Mouse (Mus musculus): ENCODE measurements around the gene Gm1123. TPM values are rescaled to one million over a fixed set of nuclear protein-coding genes. Genes with fewer than 3 reads are reported as not detected.

The Gm1123 gene
- not detected in 2 replicates for polyA plus RNA-seq (2016; fragmentation: Nextera tagmentation; extraction: Ambion mirVana)

DNA sequence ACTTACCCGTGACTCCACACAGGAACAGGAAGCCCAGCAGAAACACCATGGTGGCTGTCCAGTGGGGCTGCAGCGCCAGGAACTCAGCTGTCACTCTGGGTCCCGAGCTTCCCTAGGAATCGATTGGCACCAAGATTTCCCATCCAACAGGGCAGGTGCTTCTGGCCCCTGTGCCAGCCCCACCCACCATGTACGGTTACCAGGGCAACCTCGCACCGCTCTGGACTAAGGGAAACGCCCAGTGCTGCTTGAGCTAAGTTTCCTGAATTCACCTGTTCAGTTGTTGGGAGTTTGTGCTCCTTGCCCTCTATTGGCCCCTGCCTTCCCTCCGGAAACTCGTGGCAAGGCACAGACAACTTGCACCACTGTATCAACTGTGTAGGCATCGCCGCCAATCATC lies at the start of gene Gm1123:
Gene Gm1123 (minus strand): TSS at position 141 of the 400 bp plus-strand sequence.
- Histone ChIP-seq H3K27ac (no peak within 1 kb of the TSS), H3K9ac (no peak within 1 kb of the TSS), H3K27me3 (replicated peaks) (no peaks in the 10 kb centered on the region), H3K36me3 (peaks cover 12% of the 10 kb centered on the region), H3K4me2 (replicated peaks) (no peak within 1 kb of the TSS), H3K9me3 (no peaks in the 10 kb centered on the region), H3K4me3 (no peak within 1 kb of the TSS), H3K4me1 (no peaks in the 10 kb centered on the region)
- 88% methylated on average over 12 of the region's 12 CpGs for WGBS
- no peak for ATAC-seq (ENCODE audit: low FRiP score, low read depth)

- no peaks in the 10 kb centered on the region for H3K4me1 ChIP-seq
- H3K4me2 ChIP-seq (replicated peaks), result no peak overlapping the region
- H3K9me3 ChIP-seq, result 0 out of 2 replicates have a peak, but pooled peaks cover 4% of the 10 kb centered on the region
- no peaks in the 10 kb centered on the region for H3K27me3 ChIP-seq (replicated peaks)
- no peak overlapping the region for H3K4me3 ChIP-seq
- no peak for ATAC-seq (ENCODE audit: low FRiP score, low read depth)
- H3K27ac ChIP-seq, result no peak overlapping the region
- peaks cover 5% of the 10 kb centered on the region; the same call in 1 of the 2 replicates for H3K36me3 ChIP-seq
- H3K9ac ChIP-seq, result no peak overlapping the region
- 93% methylated on average over 5 of the region's 5 CpGs for WGBS
These were observed 46.2 kb upstream of the Gm1123 start for GRCm38 (mm10) chr9:99081718-99082117.

GRCm38 (mm10) chr9:99081308-99081707 lies 45.8 kb upstream of the Gm1123 start:
- H3K27me3 ChIP-seq (replicated peaks), result no peaks in the 10 kb centered on the region
- peaks cover 5% of the 10 kb centered on the region; the same call in 1 of the 2 replicates for H3K36me3 ChIP-seq
- no peaks in the 10 kb centered on the region for H3K4me1 ChIP-seq
- H3K4me3 ChIP-seq, result no peak overlapping the region
- no peak for ATAC-seq (ENCODE audit: low FRiP score, low read depth)
- H3K9ac ChIP-seq, result no peak overlapping the region
- 0 out of 2 replicates have a peak, but pooled peaks cover 4% of the 10 kb centered on the region for H3K9me3 ChIP-seq
- WGBS, result 88% methylated on average over 3 of the region's 3 CpGs
- no peak overlapping the region for H3K4me2 ChIP-seq (replicated peaks)
- H3K27ac ChIP-seq, result no peak overlapping the region

- no peak for ATAC-seq (ENCODE audit: low FRiP score, low read depth)
- Histone ChIP-seq H3K4me2 (replicated peaks) (no peak overlapping the region), H3K36me3 (peaks cover 5% of the 10 kb centered on the region; the same call in 1 of the 2 replicates), H3K9ac (no peak overlapping the region), H3K27ac (no peak overlapping the region), H3K27me3 (replicated peaks) (no peaks in the 10 kb centered on the region), H3K4me1 (no peaks in the 10 kb centered on the region), H3K9me3 (0 out of 2 replicates have a peak, but pooled peaks cover 4% of the 10 kb centered on the region), H3K4me3 (no peak overlapping the region)
- WGBS, result 100% methylated on average over 2 of the region's 2 CpGs
These were observed 45.1 kb upstream of the Gm1123 start for GRCm38 (mm10) chr9:99080657-99081056.

DNA sequence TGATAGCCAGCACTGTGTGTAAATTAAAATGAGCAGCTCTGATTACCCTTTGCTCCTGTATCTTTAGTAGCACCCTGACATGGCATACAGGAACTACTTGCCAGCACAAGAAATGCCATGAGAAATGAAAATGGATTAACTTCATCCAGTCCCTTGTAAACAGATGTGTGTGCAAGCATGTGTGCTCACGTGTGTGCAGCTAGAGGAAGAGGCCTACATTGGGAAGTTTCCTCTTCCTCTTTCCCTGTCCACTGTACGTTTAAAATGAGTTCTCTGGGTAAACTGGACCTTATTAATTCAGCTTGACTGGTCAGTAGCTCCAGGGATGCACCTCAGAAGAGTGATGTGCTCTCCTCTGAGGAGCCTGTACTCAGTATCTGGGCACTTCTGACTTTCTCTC lies 38.9 kb upstream of the Gm1123 start:
- H3K4me3 ChIP-seq, result no peak overlapping the region
- H3K4me2 ChIP-seq (replicated peaks), result no peak overlapping the region
- no peak for ATAC-seq (ENCODE audit: low FRiP score, low read depth)
- no peak overlapping the region for H3K27ac ChIP-seq
- WGBS, result 76% methylated on average over 2 of the region's 2 CpGs
- H3K4me1 ChIP-seq, result no peaks in the 10 kb centered on the region
- no peak overlapping the region for H3K9ac ChIP-seq
- peaks cover 5% of the 10 kb centered on the region; the same call in 1 of the 2 replicates for H3K36me3 ChIP-seq
- H3K9me3 ChIP-seq, result no peaks in the 10 kb centered on the region
- no peaks in the 10 kb centered on the region for H3K27me3 ChIP-seq (replicated peaks)

GRCm38 (mm10) chr9:99072538-99072937 lies 37.0 kb upstream of the Gm1123 start:
- H3K4me1 ChIP-seq, result no peaks in the 10 kb centered on the region
- H3K9ac ChIP-seq, result no peak overlapping the region
- WGBS, result 39% methylated on average over 4 of the region's 4 CpGs
- no peak overlapping the region for H3K27ac ChIP-seq
- peaks cover 13% of the 10 kb centered on the region for H3K36me3 ChIP-seq
- H3K4me3 ChIP-seq, result no peak overlapping the region
- no peak for ATAC-seq (ENCODE audit: low FRiP score, low read depth)
- H3K9me3 ChIP-seq, result no peaks in the 10 kb centered on the region
- H3K27me3 ChIP-seq (replicated peaks), result no peaks in the 10 kb centered on the region
- H3K4me2 ChIP-seq (replicated peaks), result no peak overlapping the region

GRCm38 (mm10) chr9:99065311-99065710 lies 29.8 kb upstream of the Gm1123 start:
- WGBS, result 76% methylated on average over 5 of the region's 5 CpGs
- Histone ChIP-seq H3K27ac (no peak overlapping the region), H3K27me3 (replicated peaks) (no peaks in the 10 kb centered on the region), H3K4me2 (replicated peaks) (no peak overlapping the region), H3K36me3 (peaks cover 21% of the 10 kb centered on the region), H3K4me3 (no peak overlapping the region), H3K9ac (0 out of 2 replicates have a peak overlapping the region, but pooled peaks have one; percentile 21), H3K4me1 (no peaks in the 10 kb centered on the region), H3K9me3 (no peaks in the 10 kb centered on the region)
- no peak for ATAC-seq (ENCODE audit: low FRiP score, low read depth)

- Histone ChIP-seq H3K4me2 (replicated peaks) (no peak overlapping the region), H3K27ac (no peak overlapping the region), H3K4me1 (no peaks in the 10 kb centered on the region), H3K27me3 (replicated peaks) (no peaks in the 10 kb centered on the region), H3K9ac (no peak overlapping the region), H3K4me3 (no peak overlapping the region), H3K36me3 (peaks cover 22% of the 10 kb centered on the region), H3K9me3 (no peaks in the 10 kb centered on the region)
- 55% methylated on average over 2 of the region's 2 CpGs for WGBS
- ATAC-seq (ENCODE audit: low FRiP score, low read depth), result no peak
These were observed 28.7 kb upstream of the Gm1123 start for GRCm38 (mm10) chr9:99064216-99064615.

GRCm38 (mm10) chr9:99062544-99062943 lies 27.0 kb upstream of the Gm1123 start:
- Histone ChIP-seq H3K4me2 (replicated peaks) (no peak overlapping the region), H3K36me3 (peaks cover 15% of the 10 kb centered on the region; the same call in 1 of the 2 replicates), H3K27ac (no peak overlapping the region), H3K27me3 (replicated peaks) (no peaks in the 10 kb centered on the region), H3K9ac (no peak overlapping the region), H3K4me1 (no peaks in the 10 kb centered on the region), H3K4me3 (no peak overlapping the region), H3K9me3 (no peaks in the 10 kb centered on the region)
- 47% methylated on average over 7 of the region's 7 CpGs for WGBS
- peak; percentile 50; the same call in 1 of the 2 replicates for ATAC-seq (ENCODE audit: low FRiP score, low read depth)

GRCm38 (mm10) chr9:99057751-99058150 lies 22.2 kb upstream of the Gm1123 start:
- H3K36me3 ChIP-seq, result peaks cover 12% of the 10 kb centered on the region; the same call in 1 of the 2 replicates
- no peak overlapping the region for H3K4me2 ChIP-seq (replicated peaks)
- no peaks in the 10 kb centered on the region for H3K4me1 ChIP-seq
- ATAC-seq (ENCODE audit: low FRiP score, low read depth), result no peak
- H3K9me3 ChIP-seq, result no peaks in the 10 kb centered on the region
- H3K4me3 ChIP-seq, result no peak overlapping the region
- no peaks in the 10 kb centered on the region for H3K27me3 ChIP-seq (replicated peaks)
- H3K9ac ChIP-seq, result no peak overlapping the region
- no peak overlapping the region for H3K27ac ChIP-seq
- 88% methylated on average over 3 of the region's 3 CpGs for WGBS

GRCm38 (mm10) chr9:99049760-99050159 lies 14.2 kb upstream of the Gm1123 start:
- 78% methylated on average over 6 of the region's 6 CpGs for WGBS
- no peak for ATAC-seq (ENCODE audit: low FRiP score, low read depth)
- H3K27ac ChIP-seq, result no peak overlapping the region

DNA sequence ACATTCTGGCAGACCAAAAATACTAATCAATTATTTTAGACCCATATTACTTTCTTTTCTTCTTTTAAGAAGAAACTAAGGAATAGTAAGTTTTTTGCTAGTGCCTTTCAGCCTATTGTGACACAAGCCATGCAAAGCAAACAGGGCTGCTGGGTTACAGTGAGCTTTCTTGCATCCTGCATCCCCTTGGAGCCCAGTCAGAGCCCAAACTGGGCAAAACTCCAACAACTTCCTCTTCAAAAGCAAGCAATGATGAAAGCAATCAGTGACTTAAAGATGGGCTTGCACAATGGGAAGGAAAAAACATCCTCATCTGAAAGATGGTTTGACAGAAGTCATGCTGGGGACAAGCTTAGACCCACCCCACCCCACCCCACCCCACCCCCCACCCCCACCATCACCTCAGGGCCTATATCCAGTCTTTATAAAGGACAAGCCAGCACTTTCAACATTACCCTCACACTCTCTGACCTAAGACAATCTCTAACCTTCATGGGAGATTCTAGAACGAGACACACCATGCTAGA lies 13.3 kb upstream of the Gm1123 start:
- ATAC-seq (ENCODE audit: low FRiP score, low read depth), result no peak
- 82% methylated on average over 1 of the region's 1 CpGs for WGBS
- Histone ChIP-seq H3K36me3 (peaks cover 15% of the 10 kb centered on the region), H3K4me3 (no peak overlapping the region), H3K4me1 (no peaks in the 10 kb centered on the region), H3K4me2 (replicated peaks) (no peak overlapping the region), H3K27ac (no peak overlapping the region), H3K27me3 (replicated peaks) (no peaks in the 10 kb centered on the region), H3K9me3 (no peaks in the 10 kb centered on the region), H3K9ac (no peak overlapping the region)

More at GRCm38 (mm10) chr9:99049760-99050159, 14.2 kb upstream of the Gm1123 start:
- H3K27me3 ChIP-seq (replicated peaks), result no peaks in the 10 kb centered on the region
- H3K9ac ChIP-seq, result no peak overlapping the region
- H3K9me3 ChIP-seq, result no peaks in the 10 kb centered on the region
- no peak overlapping the region for H3K4me2 ChIP-seq (replicated peaks)
- H3K4me1 ChIP-seq, result no peaks in the 10 kb centered on the region
- no peak overlapping the region for H3K4me3 ChIP-seq
- peaks cover 10% of the 10 kb centered on the region for H3K36me3 ChIP-seq

DNA sequence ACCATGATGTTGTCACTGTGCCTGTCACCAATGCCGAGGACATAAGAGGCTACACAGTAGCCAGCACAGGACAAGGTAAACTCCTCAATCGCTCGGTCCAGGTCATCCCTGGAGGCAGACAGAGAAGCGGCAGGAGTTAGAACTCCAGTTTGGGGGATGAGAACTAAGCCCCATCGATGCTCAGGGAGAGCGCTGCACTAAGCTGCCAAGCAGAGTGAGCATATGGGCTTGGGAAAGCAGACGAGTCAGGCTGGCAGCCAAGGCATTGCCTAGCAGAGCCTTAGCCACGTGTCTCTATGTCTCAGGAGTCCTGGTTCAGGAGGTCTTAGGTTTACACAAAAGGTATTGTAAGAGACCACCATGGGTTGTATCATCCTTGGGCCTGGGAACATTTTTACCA lies 9.2 kb upstream of the Gm1123 start:
- H3K9ac ChIP-seq, result no peak overlapping the region
- no peak for ATAC-seq (ENCODE audit: low FRiP score, low read depth)
- peaks cover 20% of the 10 kb centered on the region for H3K36me3 ChIP-seq
- WGBS, result 93% methylated on average over 8 of the region's 8 CpGs
- H3K4me3 ChIP-seq, result no peak overlapping the region
- H3K27me3 ChIP-seq (replicated peaks), result no peaks in the 10 kb centered on the region
- H3K4me1 ChIP-seq, result no peaks in the 10 kb centered on the region
- H3K27ac ChIP-seq, result no peak overlapping the region
- H3K9me3 ChIP-seq, result no peaks in the 10 kb centered on the region
- no peak overlapping the region for H3K4me2 ChIP-seq (replicated peaks)
